Mouse (Mus musculus) adrenal gland, adult 10 weeks (tissue): Measurements from ENCODE around the gene Tff3. TPM values are rescaled to one million over a fixed set of nuclear protein-coding genes. Genes with fewer than 3 reads are reported as not detected.

Experiments
- polyA plus RNA-seq: library from polyadenylated mRNA; stranded (reverse); fragments of 350-450 nt; fragmentation: Illumina TruSeq; extraction: RNeasy Lipid Tissue Mini Kit (QIAGEN cat#74804); gene quantifications from one replicate; pipeline ENCODE4 v1.2.3, GENCODE M21; 2014; ENCODE audit warnings: low read depth, low replicate concordance

The Tff3 gene
- not detected for polyA plus RNA-seq

DNA sequence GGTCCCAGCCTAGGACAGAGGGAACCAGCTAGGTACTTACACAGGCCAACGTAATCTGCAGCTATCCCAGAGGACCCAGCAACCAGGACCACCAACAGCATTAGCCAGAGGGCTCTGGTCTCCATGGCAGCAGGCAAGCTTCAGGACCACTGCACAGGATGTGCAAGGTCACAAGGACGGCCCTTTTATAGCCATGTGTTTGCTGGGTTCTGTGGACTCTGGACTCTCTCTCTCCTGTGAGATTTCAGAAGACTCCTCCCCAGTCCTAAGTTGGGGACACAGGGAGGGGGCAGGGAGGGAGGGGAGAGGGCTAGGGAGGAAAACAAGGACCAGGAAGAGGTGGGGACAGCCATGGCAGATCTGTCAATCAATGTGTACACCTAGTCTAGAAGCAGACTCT lies at the start of gene Tff3:
Gene Tff3, minus strand, starts transcription at position 195 of the 400 bp plus-strand sequence.

DNA sequence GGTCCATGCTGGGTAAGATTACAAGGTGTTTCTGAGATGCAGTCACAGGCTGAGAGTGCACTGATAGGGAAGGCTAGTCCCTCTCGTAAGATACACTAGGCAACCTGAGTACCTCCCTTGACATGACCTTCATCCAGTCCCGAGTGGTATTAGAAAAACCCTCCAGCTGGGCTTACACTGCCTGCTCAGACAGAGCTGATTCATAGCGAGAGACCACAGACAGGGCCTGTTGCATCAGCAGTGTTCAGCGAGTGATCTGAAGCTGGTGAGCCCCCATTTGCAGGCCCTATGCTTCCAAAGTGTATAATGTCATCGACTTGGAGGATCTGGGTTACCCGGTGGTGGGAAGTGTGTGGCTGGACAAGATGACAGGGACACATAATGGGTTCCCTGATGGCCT lies 35.7 kb upstream of the Tff3 start, which contains the start of gene Tff1:
Gene Tff1, minus strand, starts transcription at position 151 of the 400 bp plus-strand sequence.

GRCm38 (mm10) chr17:31144040-31145037 lies 14.9 kb upstream of the Tff3 start, which contains the start of gene Tff2:
Gene Tff2, minus strand, starts transcription at chr17:31144282.

Other genes with a start within 250 kb of the Tff3 start
- not detected for gene Glp1r, start 227.8 kb downstream of the Tff3 start, polyA plus RNA-seq
- gene Umodl1, start 175.0 kb downstream of the Tff3 start, polyA plus RNA-seq = not detected
- 3.7 TPM for gene Abcg1, start 72.0 kb downstream of the Tff3 start, polyA plus RNA-seq
- not detected for gene Tff2, start 14.6 kb upstream of the Tff3 start, polyA plus RNA-seq
- gene Tff1, start 35.6 kb upstream of the Tff3 start, polyA plus RNA-seq = not detected
- not detected for gene Tmprss3, start 69.3 kb upstream of the Tff3 start, polyA plus RNA-seq
- not detected for gene Ubash3a, start 78.2 kb upstream of the Tff3 start, polyA plus RNA-seq
- 1.2 TPM for gene Rsph1, start 147.7 kb upstream of the Tff3 start, polyA plus RNA-seq
- gene Slc37a1, start 157.1 kb upstream of the Tff3 start, polyA plus RNA-seq = 0.70 TPM